Mouse (Mus musculus): ENCODE results near the gene Mtap.

Gene Mtap

GRCm38 (mm10) chr4:89212178-89212577 is 75.3 kb downstream of the Mtap start:
- DNase-seq (ENCODE audit: low spot score): no peak

Data from c-Kit-positive CD71-positive TER-119-positive erythroid progenitor cells, embryonic 14.5 days (primary cell).